24 mouse cellular contexts compared by ENCODE assay signal in genomic region chr16:71851590-71852190, GRCm38 (mm10).
DNase-seq lines count a peak whose midpoint lies in the region; ATAC-seq and TF ChIP-seq lines count a peak whose summit lies in the region.
"Had no signal": no experiment of that assay in that cellular context is flagged by ENCODE, and none has a peak within 500 bp of the region (broad histone marks: within the 10 kb centered on the region; RNA-seq: fewer than 3 reads in every experiment).

No protein-coding gene starts in this region.

- ATAC-seq in kidney, embryonic 16.5 days (ENCODE audit: low FRiP score, low TSS enrichment) = peak; percentile 85; the same call in 1 of the 2 replicates
- 0 out of 2 replicates have a peak, but pooled peaks have one; percentile 23 for ATAC-seq in lung, embryonic 16.5 days (ENCODE audit: low read depth)
- ATAC-seq: forebrain, embryonic 14.5 days; inflammation-experienced regulatory T-cells, adult 6 months had no signal

- no peaks in the 10 kb centered on the region for H3K4me1 ChIP-seq in kidney, embryonic 16.5 days (ENCODE audit: insufficient read depth, low read length)
- H3K4me1 ChIP-seq in lung, embryonic 16.5 days (replicated peaks; ENCODE audit: control insufficient read depth, insufficient read depth, low read length) = no peaks in the 10 kb centered on the region
- H3K4me1 ChIP-seq in lung, adult 2 months (ENCODE audit: control insufficient read depth, insufficient read depth, low read length) = no peaks in the 10 kb centered on the region
- H3K4me1 ChIP-seq: embryonic facial prominence, embryonic 12.5 days; heart, embryonic 10.5 days; liver, embryonic 15.5 days; megakaryocyte, embryonic 14.5 days; neural tube, embryonic 12.5 days had no signal

- H3K36me3 ChIP-seq in kidney, embryonic 16.5 days (ENCODE audit: insufficient read depth, low read length) = no peaks in the 10 kb centered on the region
- H3K36me3 ChIP-seq in lung, embryonic 16.5 days (ENCODE audit: control insufficient read depth, insufficient read depth, low read length) = no peaks in the 10 kb centered on the region
- H3K36me3 ChIP-seq: embryonic facial prominence, embryonic 12.5 days; heart, embryonic 10.5 days; liver, embryonic 15.5 days; neural tube, embryonic 12.5 days had no signal

- no peak for TF ChIP-seq POLR2A in lung, adult 2 months (IDR thresholded peaks at IDR 0.05; ENCODE audit: borderline replicate concordance, extremely low read depth, low read depth, low read length)

- H3K9me3 ChIP-seq in kidney, embryonic 16.5 days (ENCODE audit: low read length) = no peaks in the 10 kb centered on the region
- no peaks in the 10 kb centered on the region for H3K9me3 ChIP-seq in lung, embryonic 16.5 days (ENCODE audit: control insufficient read depth, low read length)
- H3K9me3 ChIP-seq: embryonic facial prominence, embryonic 12.5 days; heart, embryonic 10.5 days; liver, embryonic 15.5 days; megakaryocyte, embryonic 14.5 days; neural tube, embryonic 12.5 days had no signal

- H3K9ac ChIP-seq in kidney, embryonic 16.5 days (replicated peaks; ENCODE audit: low read length) = no peak overlapping the region
- H3K9ac ChIP-seq in lung, embryonic 16.5 days (ENCODE audit: low read length) = no peak overlapping the region
- H3K9ac ChIP-seq: embryonic facial prominence, embryonic 12.5 days; hindbrain, embryonic 14.5 days; liver, embryonic 15.5 days; neural tube, embryonic 12.5 days had no signal

- H3K27ac ChIP-seq in kidney, embryonic 16.5 days (ENCODE audit: low read length) = no peak overlapping the region
- no peak overlapping the region for H3K27ac ChIP-seq in lung, embryonic 16.5 days (ENCODE audit: low read length)
- H3K27ac ChIP-seq: embryonic facial prominence, embryonic 12.5 days; heart, embryonic 10.5 days; hindbrain, embryonic 14.5 days; liver, embryonic 15.5 days; neural tube, embryonic 12.5 days had no signal

- TF ChIP-seq CTCF in lung, adult 2 months (IDR thresholded peaks at IDR 0.05; ENCODE audit: insufficient read depth, low read length) = no peak

- H3K27me3 ChIP-seq in kidney, embryonic 16.5 days (ENCODE audit: insufficient read depth, low read length) = no peaks in the 10 kb centered on the region
- no peaks in the 10 kb centered on the region for H3K27me3 ChIP-seq in lung, embryonic 16.5 days (ENCODE audit: control insufficient read depth, insufficient read depth, low read depth, low read length)
- H3K27me3 ChIP-seq: embryonic facial prominence, embryonic 12.5 days; liver, embryonic 15.5 days; megakaryocyte, embryonic 14.5 days; neural tube, embryonic 12.5 days had no signal

- WGBS in kidney, embryonic 16.5 days = 34% methylated on average over 3 of the region's 3 CpGs
- WGBS in lung, embryonic 16.5 days = 37% methylated on average over 3 of the region's 3 CpGs
- WGBS in lung, adult 2 months = 42% methylated on average over 3 of the region's 3 CpGs

- DNase-seq in kidney, adult 18-20 months = no peak
- DNase-seq in lung, adult 2 months = no peak
- DNase-seq in forelimb bud, embryonic 11.5 days (ENCODE audit: low read depth, low spot score) = peak; percentile 16
- no peak for DNase-seq in cerebellum, postnatal 10 days
- DNase-seq in yolk sac, embryonic 10.5 days (ENCODE audit: low spot score) = no peak
- DNase-seq: adrenal gland, postnatal 14 days; cerebellum, adult 2 months; cerebellum, postnatal 36 days; heart, postnatal 4 days; liver; midbrain, embryonic 14.5 days; right cerebral cortex, postnatal 25 days; thymus, postnatal 14 days had no signal

- no peak overlapping the region for H3K4me2 ChIP-seq in kidney, embryonic 16.5 days (replicated peaks; ENCODE audit: low read depth, low read length)
- H3K4me2 ChIP-seq in lung, embryonic 16.5 days (ENCODE audit: low read depth, low read length) = no peak overlapping the region
- H3K4me2 ChIP-seq: embryonic facial prominence, embryonic 12.5 days; hindbrain, embryonic 14.5 days; liver, embryonic 15.5 days; neural tube, embryonic 12.5 days had no signal

- no peak overlapping the region for H3K4me3 ChIP-seq in kidney, embryonic 16.5 days (ENCODE audit: low read length)
- H3K4me3 ChIP-seq in lung, embryonic 16.5 days (ENCODE audit: low read length) = no peak overlapping the region
- no peak overlapping the region for H3K4me3 ChIP-seq in lung, adult 2 months (replicated peaks; ENCODE audit: extremely low read depth, low read depth, low read length)
- H3K4me3 ChIP-seq: embryonic facial prominence, embryonic 12.5 days; erythroblast, embryonic 14.5 days; heart, embryonic 10.5 days; liver, embryonic 15.5 days; megakaryocyte, embryonic 14.5 days; neural tube, embryonic 12.5 days had no signal
